Mouse (Mus musculus): Measurements from ENCODE around the gene Dnase1. TPM values are rescaled to one million over a fixed set of nuclear protein-coding genes. Genes with fewer than 3 reads are reported as not detected.
A peak's percentile ranks its signal among the peaks of the same experiment; 100 is the strongest.
"Not testable (repeated sequence)": the region's sequence is repeated elsewhere in the genome, so short reads cannot be mapped to it uniquely, and the experiment has no call there.

The Dnase1 gene
- polyA plus RNA-seq (2015; fragmentation: Nextera tagmentation; extraction: Ambion mirVana) = 3.1 and 4.2 TPM in 2 replicates

- WGBS = 88% methylated on average over 5 of the region's 5 CpGs
- Histone ChIP-seq H3K27me3 (no peaks in the 10 kb centered on the region), H3K4me2 (no peak within 1 kb of the TSS), H3K9ac (no peak within 1 kb of the TSS), H3K9me3 (no peaks in the 10 kb centered on the region), H3K36me3 (peaks cover 48% of the 10 kb centered on the region), H3K4me1 (no peaks in the 10 kb centered on the region), H3K4me3 (no peak within 1 kb of the TSS), H3K27ac (no peak within 1 kb of the TSS)
- ATAC-seq (ENCODE audit: insufficient number of reproducible peaks, low FRiP score, low TSS enrichment, low read depth) = no peak
Measured at GRCm38 (mm10) chr16:4036807-4037206, at the start of gene Dnase1. TSS of gene Dnase1 (plus strand) at chr16:4036942.

- WGBS = 87% methylated on average over 4 of the region's 4 CpGs
- H3K9ac ChIP-seq = no peak overlapping the region
- no peak for ATAC-seq (ENCODE audit: insufficient number of reproducible peaks, low FRiP score, low TSS enrichment, low read depth)
- H3K4me1 ChIP-seq = no peaks in the 10 kb centered on the region
- H3K27ac ChIP-seq = no peak overlapping the region
- H3K4me3 ChIP-seq = no peak overlapping the region
- no peak overlapping the region for H3K4me2 ChIP-seq
- no peaks in the 10 kb centered on the region for H3K27me3 ChIP-seq
- peaks cover 95% of the 10 kb centered on the region for H3K36me3 ChIP-seq
- no peaks in the 10 kb centered on the region for H3K9me3 ChIP-seq
Measured at GRCm38 (mm10) chr16:3988410-3988809, 48.3 kb upstream of the Dnase1 start.

DNA sequence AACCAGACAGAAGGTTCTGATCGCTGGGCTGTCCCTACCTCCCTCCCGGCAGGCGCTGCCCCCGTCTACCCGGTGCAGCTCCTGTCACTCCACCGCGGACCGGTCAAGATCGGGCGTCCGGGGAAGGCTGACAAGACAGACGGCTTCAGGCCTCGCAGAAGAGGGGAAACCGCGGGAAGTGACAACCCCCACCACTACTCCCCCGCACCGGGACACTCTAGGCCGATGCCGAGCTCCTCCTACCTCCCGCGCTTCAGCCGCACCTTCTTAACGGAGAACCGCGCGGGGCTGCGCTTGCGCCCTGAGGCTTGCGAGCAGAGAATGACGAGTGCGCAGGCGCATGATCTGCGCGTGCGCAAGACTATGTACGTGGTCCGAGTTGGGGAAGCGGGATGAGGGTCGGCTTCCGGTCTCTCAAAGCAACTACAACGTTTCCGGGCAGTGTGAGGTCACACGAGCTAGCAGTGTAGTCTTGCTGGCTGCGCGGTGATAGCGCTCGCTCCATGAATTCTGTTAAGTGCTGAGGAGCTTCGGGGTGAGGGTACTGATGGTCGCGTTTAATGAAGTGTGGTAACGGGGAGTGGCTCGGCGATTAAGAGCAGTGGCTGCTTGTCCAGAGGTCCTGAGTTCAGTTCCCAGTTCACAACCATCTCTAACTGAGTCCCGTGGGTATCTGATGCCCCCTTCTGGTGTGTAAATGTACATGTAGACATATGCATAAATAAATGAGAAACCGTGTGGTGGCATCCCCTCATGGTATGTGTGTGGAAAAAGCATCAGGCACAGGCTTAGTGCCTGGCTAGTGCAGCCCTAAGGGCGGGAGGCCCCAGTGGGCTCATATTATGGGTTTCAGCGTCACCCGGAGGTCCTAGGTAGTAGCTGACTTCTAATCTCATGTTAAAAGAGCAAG is 33.0 kb upstream of the Dnase1 start, which contains the start of gene Slx4:
Gene Slx4, minus strand, starts transcription at position 282 of the 910 bp plus-strand sequence.
- peak within 1 kb of the TSS; percentile 89 for H3K27ac ChIP-seq
- peak within 1 kb of the TSS; percentile 91 for H3K9ac ChIP-seq
- ATAC-seq (ENCODE audit: insufficient number of reproducible peaks, low FRiP score, low TSS enrichment, low read depth) = peak; percentile 93
- H3K9me3 ChIP-seq = no peaks in the 10 kb centered on the region
- no peaks in the 10 kb centered on the region for H3K27me3 ChIP-seq
- WGBS = 1% methylated on average over 58 of the region's 58 CpGs
- peak within 1 kb of the TSS; percentile 77 for H3K4me2 ChIP-seq
- peaks cover 27% of the 10 kb centered on the region for H3K36me3 ChIP-seq
- peaks cover 15% of the 10 kb centered on the region for H3K4me1 ChIP-seq
- peak within 1 kb of the TSS; percentile 93 for H3K4me3 ChIP-seq

DNA sequence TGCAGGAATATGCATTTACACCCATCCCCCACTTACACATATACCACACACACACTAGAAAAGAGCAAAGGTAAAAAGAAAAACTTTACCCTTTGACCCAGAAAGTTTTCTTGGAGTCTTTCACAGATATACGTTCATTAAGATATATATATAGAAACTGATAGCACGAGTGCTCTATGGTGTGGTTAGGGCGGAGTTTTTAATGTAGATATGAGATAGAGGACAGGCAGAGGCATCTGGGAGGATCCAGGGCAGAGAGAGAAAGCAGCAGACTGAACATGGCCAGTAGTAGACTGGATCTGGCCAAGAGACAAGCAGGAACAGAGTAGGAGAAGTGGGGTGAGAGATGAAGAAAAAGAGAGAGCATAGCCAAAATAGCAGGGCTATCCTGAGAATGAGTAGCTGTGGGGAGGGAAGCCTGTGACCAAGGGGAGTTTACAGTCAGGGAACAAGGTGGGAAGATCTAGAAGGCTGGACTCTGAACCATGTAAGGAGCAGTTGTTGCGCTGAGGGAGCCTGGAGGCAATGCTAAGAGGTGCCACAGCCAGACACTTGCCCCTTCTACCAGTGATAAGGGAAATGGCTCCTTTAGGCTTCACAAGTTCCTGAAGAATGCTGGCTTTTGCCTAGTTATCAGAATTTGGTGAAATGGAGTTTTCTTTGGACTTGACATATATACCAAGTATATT is 23.7 kb upstream of the Dnase1 start:
- Histone ChIP-seq H3K9me3 (no peaks in the 10 kb centered on the region), H3K4me2 (no peak overlapping the region), H3K36me3 (no peaks in the 10 kb centered on the region), H3K9ac (no peak overlapping the region), H3K4me3 (no peak overlapping the region), H3K27me3 (no peaks in the 10 kb centered on the region), H3K27ac (no peak overlapping the region), H3K4me1 (no peaks in the 10 kb centered on the region)
- WGBS = 77% methylated on average over 4 of the region's 4 CpGs
- no peak for ATAC-seq (ENCODE audit: insufficient number of reproducible peaks, low FRiP score, low TSS enrichment, low read depth)

- no peaks in the 10 kb centered on the region for H3K27me3 ChIP-seq
- 85% methylated on average over 5 of the region's 5 CpGs for WGBS
- no peak overlapping the region for H3K4me3 ChIP-seq
- H3K36me3 ChIP-seq = no peaks in the 10 kb centered on the region
- H3K9ac ChIP-seq = no peak overlapping the region
- no peaks in the 10 kb centered on the region for H3K9me3 ChIP-seq
- H3K4me2 ChIP-seq = no peak overlapping the region
- ATAC-seq (ENCODE audit: insufficient number of reproducible peaks, low FRiP score, low TSS enrichment, low read depth) = no peak
- H3K4me1 ChIP-seq = no peaks in the 10 kb centered on the region
- no peak overlapping the region for H3K27ac ChIP-seq
Measured at GRCm38 (mm10) chr16:4014040-4014668, 22.6 kb upstream of the Dnase1 start.

GRCm38 (mm10) chr16:4016786-4017185 is 20.0 kb upstream of the Dnase1 start:
- ATAC-seq (ENCODE audit: insufficient number of reproducible peaks, low FRiP score, low TSS enrichment, low read depth); H3K9ac ChIP-seq; H3K4me1 ChIP-seq; H3K36me3 ChIP-seq; H3K27me3 ChIP-seq; H3K9me3 ChIP-seq; H3K4me3 ChIP-seq; H3K27ac ChIP-seq; H3K4me2 ChIP-seq: not testable (repeated sequence)
- WGBS = 76% methylated on average over 17 of the region's 17 CpGs

- ATAC-seq (ENCODE audit: insufficient number of reproducible peaks, low FRiP score, low TSS enrichment, low read depth); H3K9me3 ChIP-seq; H3K9ac ChIP-seq; H3K4me3 ChIP-seq; H3K4me2 ChIP-seq; H3K27ac ChIP-seq; H3K27me3 ChIP-seq; H3K4me1 ChIP-seq; H3K36me3 ChIP-seq: not testable (repeated sequence)
- WGBS = 63% methylated on average over 6 of the region's 6 CpGs
Measured at GRCm38 (mm10) chr16:4017466-4017865, 19.3 kb upstream of the Dnase1 start.

- Histone ChIP-seq H3K36me3 (no peaks in the 10 kb centered on the region), H3K4me1 (no peaks in the 10 kb centered on the region), H3K4me3 (no peak overlapping the region), H3K9me3 (no peaks in the 10 kb centered on the region), H3K4me2 (no peak overlapping the region), H3K9ac (no peak overlapping the region), H3K27me3 (no peaks in the 10 kb centered on the region), H3K27ac (no peak overlapping the region)
- ATAC-seq (ENCODE audit: insufficient number of reproducible peaks, low FRiP score, low TSS enrichment, low read depth) = no peak
- 77% methylated on average over 1 of the region's 1 CpGs for WGBS
Measured at GRCm38 (mm10) chr16:4021241-4021640, 15.5 kb upstream of the Dnase1 start.

GRCm38 (mm10) chr16:4022719-4023118 is 14.0 kb upstream of the Dnase1 start:
- Histone ChIP-seq H3K4me1 (no peaks in the 10 kb centered on the region), H3K4me2 (no peak overlapping the region), H3K27me3 (no peaks in the 10 kb centered on the region), H3K36me3 (no peaks in the 10 kb centered on the region), H3K9ac (no peak overlapping the region), H3K9me3 (no peaks in the 10 kb centered on the region), H3K27ac (no peak overlapping the region), H3K4me3 (no peak overlapping the region)
- no peak for ATAC-seq (ENCODE audit: insufficient number of reproducible peaks, low FRiP score, low TSS enrichment, low read depth)
- WGBS = 73% methylated on average over 4 of the region's 4 CpGs

GRCm38 (mm10) chr16:4026672-4027071 is 10.1 kb upstream of the Dnase1 start:
- Histone ChIP-seq H3K4me2 (no peak overlapping the region), H3K27ac (no peak overlapping the region), H3K36me3 (no peaks in the 10 kb centered on the region), H3K27me3 (no peaks in the 10 kb centered on the region), H3K4me3 (no peak overlapping the region), H3K9me3 (no peaks in the 10 kb centered on the region), H3K9ac (no peak overlapping the region), H3K4me1 (no peaks in the 10 kb centered on the region)
- 47% methylated on average over 1 of the region's 1 CpGs for WGBS
- ATAC-seq (ENCODE audit: insufficient number of reproducible peaks, low FRiP score, low TSS enrichment, low read depth) = no peak

GRCm38 (mm10) chr16:4027211-4027610 is 9.5 kb upstream of the Dnase1 start:
- Histone ChIP-seq H3K4me2 (no peak overlapping the region), H3K4me1 (no peaks in the 10 kb centered on the region), H3K4me3 (no peak overlapping the region), H3K9me3 (no peaks in the 10 kb centered on the region), H3K27ac (no peak overlapping the region), H3K36me3 (no peaks in the 10 kb centered on the region), H3K27me3 (no peaks in the 10 kb centered on the region), H3K9ac (no peak overlapping the region)
- 77% methylated on average over 3 of the region's 3 CpGs for WGBS
- ATAC-seq (ENCODE audit: insufficient number of reproducible peaks, low FRiP score, low TSS enrichment, low read depth) = no peak

GRCm38 (mm10) chr16:4029371-4029841 is 7.3 kb upstream of the Dnase1 start:
- no peak for ATAC-seq (ENCODE audit: insufficient number of reproducible peaks, low FRiP score, low TSS enrichment, low read depth)
- no peaks in the 10 kb centered on the region for H3K4me1 ChIP-seq
- WGBS = 80% methylated on average over 5 of the region's 5 CpGs
- no peak overlapping the region for H3K4me2 ChIP-seq
- no peaks in the 10 kb centered on the region for H3K36me3 ChIP-seq
- H3K9ac ChIP-seq = no peak overlapping the region
- no peak overlapping the region for H3K27ac ChIP-seq
- no peaks in the 10 kb centered on the region for H3K27me3 ChIP-seq
- no peaks in the 10 kb centered on the region for H3K9me3 ChIP-seq
- H3K4me3 ChIP-seq = no peak overlapping the region
